Mouse (Mus musculus): Measurements from ENCODE around the gene Srcap. TPM values are rescaled to one million over a fixed set of nuclear protein-coding genes. Genes with fewer than 3 reads are reported as not detected.

Gene Srcap
- polyA plus RNA-seq, 1 experiment = 1.5 TPM

- H3K4me1 ChIP-seq (ENCODE audit: control insufficient read depth) = peaks cover 43% of the 10 kb centered on the region
- peak overlapping the region; percentile 100 for H3K4me3 ChIP-seq (replicated peaks)
- H3K9me3 ChIP-seq (ENCODE audit: control insufficient read depth, low read length) = no peaks in the 10 kb centered on the region
- peaks cover 40% of the 10 kb centered on the region for H3K36me3 ChIP-seq (ENCODE audit: control insufficient read depth)
- TF ChIP-seq GATA1 (IDR thresholded peaks at IDR 0.05; ENCODE audit: low read length) (no peak), TAL1 (IDR thresholded peaks at IDR 0.05; ENCODE audit: low read length) (no peak)
- H3K27me3 ChIP-seq (ENCODE audit: control insufficient read depth) = no peaks in the 10 kb centered on the region
Observed at GRCm38 (mm10) chr7:127512231-127513015, 640 bp downstream of the Srcap start.

GRCm38 (mm10) chr7:127513016-127513390, 1.2 kb downstream of the Srcap start:
- H3K36me3 ChIP-seq (ENCODE audit: control insufficient read depth) = peaks cover 46% of the 10 kb centered on the region
- no peaks in the 10 kb centered on the region for H3K27me3 ChIP-seq (ENCODE audit: control insufficient read depth)
- H3K4me1 ChIP-seq (ENCODE audit: control insufficient read depth) = peaks cover 43% of the 10 kb centered on the region
- peak overlapping the region; percentile 100 for H3K4me3 ChIP-seq (replicated peaks)
- no peaks in the 10 kb centered on the region for H3K9me3 ChIP-seq (ENCODE audit: control insufficient read depth, low read length)
- TF ChIP-seq TAL1 (IDR thresholded peaks at IDR 0.05; ENCODE audit: low read length) (no peak), GATA1 (IDR thresholded peaks at IDR 0.05; ENCODE audit: low read length) (no peak)

- TF ChIP-seq GATA1 (IDR thresholded peaks at IDR 0.05; ENCODE audit: low read length) (no peak), TAL1 (IDR thresholded peaks at IDR 0.05; ENCODE audit: low read length) (no peak)
- Histone ChIP-seq H3K9me3 (ENCODE audit: control insufficient read depth, low read length) (no peaks in the 10 kb centered on the region), H3K4me3 (replicated peaks) (peak overlapping the region; percentile 100), H3K36me3 (ENCODE audit: control insufficient read depth) (peaks cover 54% of the 10 kb centered on the region), H3K27me3 (ENCODE audit: control insufficient read depth) (no peaks in the 10 kb centered on the region), H3K4me1 (ENCODE audit: control insufficient read depth) (peaks cover 43% of the 10 kb centered on the region)
Observed at GRCm38 (mm10) chr7:127513781-127514180, 2.0 kb downstream of the Srcap start.

- H3K4me3 ChIP-seq (replicated peaks) = no peak overlapping the region
- H3K9me3 ChIP-seq (ENCODE audit: control insufficient read depth, low read length) = no peaks in the 10 kb centered on the region
- H3K36me3 ChIP-seq (ENCODE audit: control insufficient read depth) = peaks cover 74% of the 10 kb centered on the region
- H3K4me1 ChIP-seq (ENCODE audit: control insufficient read depth) = peaks cover 38% of the 10 kb centered on the region
- no peak for TF ChIP-seq GATA1 (IDR thresholded peaks at IDR 0.05; ENCODE audit: low read length)
- no peak for TF ChIP-seq TAL1 (IDR thresholded peaks at IDR 0.05; ENCODE audit: low read length)
- H3K27me3 ChIP-seq (ENCODE audit: control insufficient read depth) = no peaks in the 10 kb centered on the region
Observed at GRCm38 (mm10) chr7:127515846-127516245, 4.1 kb downstream of the Srcap start.

GRCm38 (mm10) chr7:127516344-127516743, 4.6 kb downstream of the Srcap start:
- Histone ChIP-seq H3K36me3 (ENCODE audit: control insufficient read depth) (peaks cover 79% of the 10 kb centered on the region), H3K9me3 (ENCODE audit: control insufficient read depth, low read length) (no peaks in the 10 kb centered on the region), H3K27me3 (ENCODE audit: control insufficient read depth) (no peaks in the 10 kb centered on the region), H3K4me1 (ENCODE audit: control insufficient read depth) (peaks cover 33% of the 10 kb centered on the region), H3K4me3 (replicated peaks) (no peak overlapping the region)
- no peak for TF ChIP-seq GATA1 (IDR thresholded peaks at IDR 0.05; ENCODE audit: low read length)
- TF ChIP-seq TAL1 (IDR thresholded peaks at IDR 0.05; ENCODE audit: low read length) = no peak

GRCm38 (mm10) chr7:127519284-127519683, 7.5 kb downstream of the Srcap start, which contains the start of gene Gm42715:
Gene Gm42715, plus strand, starts transcription at chr7:127519584.
- Histone ChIP-seq H3K36me3 (ENCODE audit: control insufficient read depth) (peaks cover 98% of the 10 kb centered on the region), H3K9me3 (ENCODE audit: control insufficient read depth, low read length) (no peaks in the 10 kb centered on the region), H3K27me3 (ENCODE audit: control insufficient read depth) (no peaks in the 10 kb centered on the region), H3K4me1 (ENCODE audit: control insufficient read depth) (peaks cover 11% of the 10 kb centered on the region), H3K4me3 (replicated peaks) (no peak within 1 kb of the TSS)
- TF ChIP-seq GATA1 (IDR thresholded peaks at IDR 0.05; ENCODE audit: low read length) (no peak), TAL1 (IDR thresholded peaks at IDR 0.05; ENCODE audit: low read length) (no peak)

GRCm38 (mm10) chr7:127541671-127542070, 29.9 kb downstream of the Srcap start:
- TF ChIP-seq GATA1 (IDR thresholded peaks at IDR 0.05; ENCODE audit: low read length) (no peak), TAL1 (IDR thresholded peaks at IDR 0.05; ENCODE audit: low read length) (no peak)
- Histone ChIP-seq H3K27me3 (ENCODE audit: control insufficient read depth) (no peaks in the 10 kb centered on the region), H3K4me3 (replicated peaks) (no peak overlapping the region), H3K9me3 (ENCODE audit: control insufficient read depth, low read length) (no peaks in the 10 kb centered on the region), H3K36me3 (ENCODE audit: control insufficient read depth) (peaks cover 100% of the 10 kb centered on the region), H3K4me1 (ENCODE audit: control insufficient read depth) (no peaks in the 10 kb centered on the region)

- no peak overlapping the region for H3K4me3 ChIP-seq (replicated peaks)
- TF ChIP-seq GATA1 (IDR thresholded peaks at IDR 0.05; ENCODE audit: low read length) (no peak), TAL1 (IDR thresholded peaks at IDR 0.05; ENCODE audit: low read length) (no peak)
- no peaks in the 10 kb centered on the region for H3K27me3 ChIP-seq (ENCODE audit: control insufficient read depth)
- no peaks in the 10 kb centered on the region for H3K4me1 ChIP-seq (ENCODE audit: control insufficient read depth)
- peaks cover 98% of the 10 kb centered on the region for H3K36me3 ChIP-seq (ENCODE audit: control insufficient read depth)
- H3K9me3 ChIP-seq (ENCODE audit: control insufficient read depth, low read length) = no peaks in the 10 kb centered on the region
Observed at GRCm38 (mm10) chr7:127549116-127549835, 37.5 kb downstream of the Srcap start.

GRCm38 (mm10) chr7:127551558-127551957, 39.8 kb downstream of the Srcap start:
- Histone ChIP-seq H3K9me3 (ENCODE audit: control insufficient read depth, low read length) (no peaks in the 10 kb centered on the region), H3K27me3 (ENCODE audit: control insufficient read depth) (no peaks in the 10 kb centered on the region), H3K4me3 (replicated peaks) (no peak overlapping the region), H3K4me1 (ENCODE audit: control insufficient read depth) (no peaks in the 10 kb centered on the region), H3K36me3 (ENCODE audit: control insufficient read depth) (peaks cover 97% of the 10 kb centered on the region)
- TF ChIP-seq GATA1 (IDR thresholded peaks at IDR 0.05; ENCODE audit: low read length) (no peak), TAL1 (IDR thresholded peaks at IDR 0.05; ENCODE audit: low read length) (no peak)
